Mouse (Mus musculus) lung, embryonic 14.5 days (tissue): Measurements from ENCODE around the gene Zfp981. TPM values are rescaled to one million over a fixed set of nuclear protein-coding genes. Genes with fewer than 3 reads are reported as not detected.
"Not testable (repeated sequence)": the region's sequence is repeated elsewhere in the genome, so short reads cannot be mapped to it uniquely, and the experiment has no call there.

ENCODE experiments used
- ATAC-seq: fragments of 200-750 bp; cut with Nextera tagmentation; 2 replicates; pipeline ENCODE4 v1.8.0; 2017; ENCODE audit warnings: mild to moderate bottlenecking, moderate TSS enrichment, moderate library complexity; ENCODE audit not compliant: insufficient read depth
- DNase-seq: peaks from one replicate; pipeline ENCODE4 v3.0.0-alpha.2; 2015
- H3K27ac ChIP-seq: fragments of 300-500 bp; sonication (generic); 2 replicates; pipeline ENCODE4 v1.5.1; 2014; ENCODE audit warnings: low read depth, mild to moderate bottlenecking, moderate library complexity
- H3K27me3 ChIP-seq: fragments of 300-500 bp; sonication (generic); 2 replicates; pipeline ENCODE4 v1.6.1; 2014; ENCODE audit warnings: low read length, control low read depth; ENCODE audit not compliant: insufficient read depth
- H3K36me3 ChIP-seq: fragments of 300-500 bp; sonication (generic); 2 replicates; pipeline ENCODE4 v1.6.1; 2014; ENCODE audit warnings: control low read depth; ENCODE audit not compliant: insufficient read depth
- H3K4me1 ChIP-seq: fragments of 300-500 bp; sonication (generic); 2 replicates; pipeline ENCODE4 v1.6.1; 2014; ENCODE audit warnings: antibody characterized with exemption, control low read depth; ENCODE audit not compliant: insufficient read depth
- H3K4me2 ChIP-seq: fragments of 300-500 bp; sonication (generic); 2 replicates; pipeline ENCODE4 v1.6.1; 2014; ENCODE audit warnings: mild to moderate bottlenecking
- H3K4me3 ChIP-seq: fragments of 300-500 bp; sonication (generic); 2 replicates; pipeline ENCODE4 v1.5.1; 2014; ENCODE audit warnings: low read depth, low read length
- H3K9ac ChIP-seq: fragments of 300-500 bp; sonication (generic); 2 replicates; pipeline ENCODE4 v1.6.1; 2014
- H3K9me3 ChIP-seq: fragments of 300-500 bp; sonication (generic); 2 replicates; pipeline ENCODE4 v1.6.1; 2016; ENCODE audit warnings: low read depth, low read length, control low read depth
- CTCF ChIP-seq: IDR thresholded peaks from 2 replicates; pipeline ENCODE4 v1.5.1; 2016; ENCODE audit warnings: antibody characterized with exemption, low read depth
- WGBS: fragments of 180-500 bp; shearing (Covaris S2); extraction: QIAGEN DNeasy Blood & Tissue Kit; methylation state at CpG from one replicate; pipeline ENCODE4 v1.1.7; 2014; 5-methylcytosine and 5-hydroxymethylcytosine counted together
- polyA plus RNA-seq: library from polyadenylated mRNA; unstranded; fragments of >200 nt; fragmentation: Nextera tagmentation; extraction: Ambion mirVana; gene quantifications from 2 replicates; pipeline ENCODE4 v1.2.1, GENCODE M21; 2014

Zfp981 gene
- polyA plus RNA-seq, 1 experiment from 2014 or later: not detected

- no peak overlapping the region for H3K4me2 ChIP-seq
- peaks cover 77% of the 10 kb centered on the region for H3K9me3 ChIP-seq
- H3K4me1 ChIP-seq: no peaks in the 10 kb centered on the region
- no peak for DNase-seq
- TF ChIP-seq CTCF: no peak
- H3K4me3 ChIP-seq: no peak overlapping the region
- no peaks in the 10 kb centered on the region for H3K27me3 ChIP-seq
- no peaks in the 10 kb centered on the region for H3K36me3 ChIP-seq
- no peak for ATAC-seq
- WGBS: 88% methylated on average over 2 of the region's 2 CpGs
- H3K27ac ChIP-seq: no peak overlapping the region
- no peak overlapping the region for H3K9ac ChIP-seq
Observed at GRCm38 (mm10) chr4:146520723-146521122, 18.9 kb downstream of the Zfp981 start.

- 83% methylated on average over 4 of the region's 4 CpGs for WGBS
- Histone ChIP-seq H3K27ac (no peak overlapping the region), H3K9ac (no peak overlapping the region), H3K4me2 (no peak overlapping the region), H3K4me3 (no peak overlapping the region), H3K9me3 (peaks cover 65% of the 10 kb centered on the region), H3K4me1 (no peaks in the 10 kb centered on the region), H3K27me3 (no peaks in the 10 kb centered on the region), H3K36me3 (no peaks in the 10 kb centered on the region)
- no peak for TF ChIP-seq CTCF
- ATAC-seq (no peak), DNase-seq (no peak)
Observed at GRCm38 (mm10) chr4:146534574-146534973, 32.7 kb downstream of the Zfp981 start.

- Histone ChIP-seq H3K4me1 (no peaks in the 10 kb centered on the region), H3K27ac (no peak overlapping the region), H3K4me2 (no peak overlapping the region), H3K9ac (no peak overlapping the region), H3K4me3 (no peak overlapping the region), H3K9me3 (peaks cover 63% of the 10 kb centered on the region), H3K36me3 (no peaks in the 10 kb centered on the region), H3K27me3 (no peaks in the 10 kb centered on the region)
- no peak for ATAC-seq
- no peak for TF ChIP-seq CTCF
- no peak for DNase-seq
Observed at GRCm38 (mm10) chr4:146535883-146536282, 34.1 kb downstream of the Zfp981 start.

- not testable (repeated sequence) for H3K27ac ChIP-seq, H3K4me2 ChIP-seq, H3K4me3 ChIP-seq, DNase-seq, H3K27me3 ChIP-seq, H3K9ac ChIP-seq, H3K36me3 ChIP-seq, H3K9me3 ChIP-seq, H3K4me1 ChIP-seq
- peak; percentile 81 for ATAC-seq
- 4% methylated on average over 16 of the region's 111 CpGs for whole genome bisulfite sequencing
Observed at GRCm38 (mm10) chr4:146579905-146580873, 78.4 kb downstream of the Zfp981 start.

Other genes starting within 250 kb of the Zfp981 start
- gene Zfp992, start 53.0 kb upstream of the Zfp981 start, polyA plus RNA-seq: 1.5 and 2.1 TPM in 2 replicates
- 1.7 and 3.4 TPM in 2 replicates for gene Zfp993, start 108.9 kb downstream of the Zfp981 start, polyA plus RNA-seq